Mouse (Mus musculus): ENCODE data around the gene Sirt3. TPM values are rescaled to one million over a fixed set of nuclear protein-coding genes. Genes with fewer than 3 reads are reported as not detected.

The Sirt3 gene
- polyA plus RNA-seq, 1 experiment from 2014 or later = 55.5 TPM

DNA sequence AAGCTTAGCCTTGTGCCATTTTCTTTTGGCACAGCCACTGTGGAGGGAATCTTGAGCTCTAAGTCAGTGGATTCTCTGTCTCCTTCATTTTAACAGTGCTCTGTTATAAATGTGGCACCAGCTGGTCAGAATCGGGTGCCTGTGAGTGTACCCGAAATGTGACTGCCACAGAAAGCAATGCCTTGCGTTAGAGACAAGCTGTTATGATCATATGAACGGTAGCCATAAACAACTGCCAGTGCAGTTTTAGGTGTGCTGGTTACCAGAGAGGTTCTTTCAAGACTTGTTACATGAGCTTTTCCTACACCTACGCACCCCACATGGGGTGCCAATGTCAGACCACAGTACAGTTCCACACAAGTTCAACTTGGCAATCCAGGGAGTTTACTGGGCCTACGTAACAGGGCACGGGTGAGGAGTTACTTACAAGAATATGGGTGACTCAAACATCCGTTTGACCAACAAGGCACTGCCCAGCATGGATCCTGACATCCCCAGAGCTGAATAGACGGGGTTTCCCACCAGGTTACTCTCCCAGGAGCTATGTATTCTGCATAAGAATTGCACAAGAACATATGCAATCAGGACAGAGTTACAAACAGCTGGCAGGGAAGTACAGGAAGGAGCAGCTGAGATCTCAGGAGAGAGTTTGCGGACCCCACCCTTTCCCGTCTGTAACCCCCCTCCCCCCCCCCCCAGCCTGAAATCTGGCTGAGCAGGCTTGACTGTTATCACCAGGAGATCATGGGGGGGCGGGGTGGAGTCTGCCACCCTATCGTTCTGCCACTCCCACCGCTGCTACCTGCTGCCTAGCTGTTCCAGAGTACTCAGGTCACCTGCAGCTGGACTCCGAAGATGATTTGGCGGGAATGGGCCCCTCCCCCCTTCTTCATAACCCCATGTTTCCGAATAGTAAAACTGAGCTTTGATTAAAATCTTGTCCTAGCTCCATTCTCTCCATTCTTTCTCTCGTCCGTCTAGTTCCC, 41.1 kb downstream of the Sirt3 start:
- Histone ChIP-seq H3K9me3 (no peaks in the 10 kb centered on the region), H3K27me3 (replicated peaks) (peaks cover 19% of the 10 kb centered on the region), H3K4me3 (no peak overlapping the region), H3K36me3 (replicated peaks) (no peaks in the 10 kb centered on the region), H3K27ac (no peak overlapping the region), H3K4me1 (no peaks in the 10 kb centered on the region), H3K4me2 (no peak overlapping the region), H3K9ac (no peak overlapping the region)
- no peak for ATAC-seq (replicated peaks)
- 39% methylated on average over 19 of the region's 19 CpGs for WGBS

DNA sequence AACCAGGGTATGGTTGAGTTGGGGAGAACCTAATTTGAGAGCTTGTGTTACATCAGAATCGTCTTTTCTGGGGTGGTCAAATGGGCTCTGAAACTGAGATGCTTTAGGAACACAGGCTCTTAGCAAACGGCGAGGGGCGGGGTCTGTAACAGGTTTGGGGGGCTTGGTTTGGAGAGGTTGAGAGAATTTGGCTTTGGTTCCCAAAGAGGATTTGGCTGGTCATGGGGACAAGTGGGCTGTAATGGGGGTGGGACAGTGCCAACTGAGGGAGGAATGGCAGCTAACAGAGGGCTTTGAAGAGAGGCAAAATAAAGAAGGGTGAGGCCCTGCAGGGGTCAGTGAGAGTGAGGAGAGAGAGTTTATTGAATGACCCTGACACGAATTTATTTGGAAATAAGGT, 42.6 kb downstream of the Sirt3 start:
- Histone ChIP-seq H3K9ac (no peak overlapping the region), H3K9me3 (no peaks in the 10 kb centered on the region), H3K4me2 (no peak overlapping the region), H3K27ac (no peak overlapping the region), H3K4me1 (no peaks in the 10 kb centered on the region), H3K36me3 (replicated peaks) (no peaks in the 10 kb centered on the region), H3K27me3 (replicated peaks) (peaks cover 16% of the 10 kb centered on the region), H3K4me3 (no peak overlapping the region)
- 63% methylated on average over 5 of the region's 5 CpGs for WGBS
- no peak for ATAC-seq (replicated peaks)

DNA sequence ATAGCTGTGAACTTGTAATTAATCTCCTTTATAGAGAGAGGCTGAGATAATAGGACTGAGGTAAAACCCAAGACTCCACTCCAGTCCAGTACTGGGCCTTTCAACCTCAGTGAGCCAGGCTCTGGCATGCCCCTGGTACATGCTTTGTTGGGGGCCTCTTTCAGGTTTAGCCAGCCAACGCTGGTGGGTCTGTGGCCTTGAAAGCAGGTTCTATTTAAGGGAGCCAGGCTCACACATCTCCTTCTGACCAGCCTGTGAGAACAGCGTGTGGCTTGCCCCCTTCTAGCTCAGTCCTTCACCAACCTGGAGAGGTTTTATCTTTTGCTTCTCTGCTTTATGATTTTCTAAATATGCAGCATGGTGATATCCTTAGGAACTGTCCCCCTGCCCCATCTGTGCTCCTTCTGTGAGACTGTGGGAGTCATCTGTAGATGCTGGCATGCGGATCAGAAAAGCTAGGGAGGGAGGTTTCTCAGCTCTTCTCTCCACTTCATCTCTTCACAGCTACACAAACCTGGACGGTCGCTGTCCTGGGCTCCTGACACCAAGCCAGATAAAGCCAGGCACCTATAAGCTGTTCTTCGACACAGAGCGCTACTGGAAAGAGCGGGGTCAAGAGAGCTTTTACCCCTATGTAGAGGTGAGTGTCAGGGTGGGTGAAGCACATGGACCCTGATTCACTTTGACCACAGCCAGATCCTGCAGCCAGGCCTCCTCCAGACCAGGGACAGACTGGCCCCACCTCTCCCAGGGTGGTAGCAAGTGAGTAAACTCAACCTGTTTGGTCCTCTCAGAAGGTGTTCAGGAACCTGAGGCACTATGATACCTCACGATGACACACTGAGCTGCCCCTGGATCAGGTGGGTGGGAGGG, 45.6 kb downstream of the Sirt3 start:
- H3K4me2 ChIP-seq = no peak overlapping the region
- H3K4me3 ChIP-seq = no peak overlapping the region
- H3K27ac ChIP-seq = no peak overlapping the region
- H3K4me1 ChIP-seq = no peaks in the 10 kb centered on the region
- no peaks in the 10 kb centered on the region for H3K9me3 ChIP-seq
- no peak for ATAC-seq (replicated peaks)
- WGBS = 86% methylated on average over 9 of the region's 9 CpGs
- 0 out of 2 replicates have a peak, but pooled peaks cover 7% of the 10 kb centered on the region for H3K27me3 ChIP-seq (replicated peaks)
- H3K36me3 ChIP-seq (replicated peaks) = no peaks in the 10 kb centered on the region
- H3K9ac ChIP-seq = no peak overlapping the region

DNA sequence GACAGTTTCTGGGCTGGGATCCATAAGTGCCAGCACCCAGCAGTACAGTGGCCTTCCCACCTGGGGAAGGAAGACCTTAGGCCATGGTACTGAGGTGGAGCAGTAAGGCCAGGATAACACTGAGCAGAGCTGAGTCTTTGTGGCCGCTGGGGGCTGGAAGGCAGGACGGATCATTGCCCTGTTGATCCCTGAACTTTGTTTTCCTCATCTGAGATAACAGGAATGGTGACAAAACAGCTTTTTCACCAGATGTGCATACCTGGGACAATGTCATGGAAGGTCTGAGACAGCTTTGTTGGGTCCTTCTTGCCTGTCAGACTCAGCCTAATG, 46.4 kb downstream of the Sirt3 start:
- Histone ChIP-seq H3K9me3 (no peaks in the 10 kb centered on the region), H3K27ac (no peak overlapping the region), H3K9ac (no peak overlapping the region), H3K4me2 (no peak overlapping the region), H3K27me3 (replicated peaks) (0 out of 2 replicates have a peak, but pooled peaks cover 3% of the 10 kb centered on the region), H3K4me3 (no peak overlapping the region), H3K4me1 (no peaks in the 10 kb centered on the region), H3K36me3 (replicated peaks) (no peaks in the 10 kb centered on the region)
- 83% methylated on average over 2 of the region's 2 CpGs for WGBS
- ATAC-seq (replicated peaks) = no peak

DNA sequence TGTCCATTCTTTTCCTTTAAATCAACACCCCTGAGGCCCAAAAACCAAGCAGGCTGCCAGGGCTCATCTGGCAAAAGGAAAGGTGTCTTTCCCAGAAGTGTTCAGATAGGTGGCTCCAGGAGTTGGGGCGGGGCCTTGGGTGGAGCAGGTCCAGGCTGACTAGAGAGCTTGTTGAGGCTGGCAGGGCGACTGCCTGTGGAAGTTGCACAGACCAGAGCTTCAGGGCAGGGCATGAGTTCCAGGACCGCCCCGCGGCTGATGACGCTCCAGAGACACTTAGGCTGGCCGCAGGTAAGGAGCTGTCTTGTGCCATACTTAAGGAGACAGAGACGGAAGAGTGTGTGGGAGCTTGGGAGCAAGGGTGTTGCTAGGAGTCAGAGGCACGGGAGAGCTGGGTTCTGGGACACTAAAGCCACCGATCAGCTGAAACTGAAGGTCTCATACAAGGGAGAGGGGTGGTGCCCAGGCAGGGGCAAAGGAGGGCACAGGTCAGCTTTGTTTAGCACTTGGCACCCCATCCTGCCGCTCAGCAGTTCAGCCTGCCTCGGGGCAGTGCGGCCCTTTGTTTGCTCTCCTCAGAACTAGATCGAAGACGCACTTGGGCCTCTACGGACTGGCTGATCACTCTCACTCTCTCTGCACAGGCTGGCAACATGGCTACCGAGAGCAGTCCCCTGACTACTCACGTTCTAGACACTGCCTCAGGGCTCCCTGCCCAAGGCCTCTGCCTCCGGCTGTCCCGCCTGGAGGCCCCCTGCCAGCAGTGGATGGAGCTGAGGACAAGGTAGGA, 46.9 kb downstream of the Sirt3 start, which contains the start of gene Urah:
Gene Urah (plus strand): TSS at position 51 of the 790 bp plus-strand sequence.
- 0 out of 2 replicates have a peak, but pooled peaks cover 3% of the 10 kb centered on the region for H3K27me3 ChIP-seq (replicated peaks)
- H3K4me1 ChIP-seq = no peaks in the 10 kb centered on the region
- no peaks in the 10 kb centered on the region for H3K9me3 ChIP-seq
- H3K4me3 ChIP-seq = no peak within 1 kb of the TSS
- no peaks in the 10 kb centered on the region for H3K36me3 ChIP-seq (replicated peaks)
- H3K4me2 ChIP-seq = no peak within 1 kb of the TSS
- WGBS = 47% methylated on average over 20 of the region's 20 CpGs
- no peak for ATAC-seq (replicated peaks)
- H3K9ac ChIP-seq = no peak within 1 kb of the TSS
- H3K27ac ChIP-seq = no peak within 1 kb of the TSS

DNA sequence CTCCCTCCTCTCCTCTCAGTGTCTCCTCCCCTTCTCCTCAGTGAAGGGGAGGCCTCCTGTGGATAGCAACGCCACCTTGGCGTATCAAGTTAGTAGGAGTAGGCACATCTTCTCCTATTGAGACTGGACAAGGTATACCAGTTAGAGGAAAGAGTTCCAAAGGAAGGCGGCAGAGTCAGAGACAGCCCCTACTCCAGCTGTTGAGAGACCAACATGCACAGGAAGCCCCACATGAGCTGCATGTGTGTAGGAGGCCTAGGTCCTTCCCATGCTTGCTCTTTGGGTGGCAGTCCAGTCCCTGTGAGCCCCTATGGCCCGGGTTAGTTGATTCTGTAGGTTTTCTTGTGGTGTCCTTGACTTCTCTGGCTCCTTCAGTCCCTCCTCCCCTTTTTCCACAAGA, 48.8 kb downstream of the Sirt3 start:
- 88% methylated on average over 4 of the region's 4 CpGs for WGBS
- no peak overlapping the region for H3K4me3 ChIP-seq
- H3K4me2 ChIP-seq = no peak overlapping the region
- H3K9ac ChIP-seq = no peak overlapping the region
- no peaks in the 10 kb centered on the region for H3K36me3 ChIP-seq (replicated peaks)
- no peak for ATAC-seq (replicated peaks)
- H3K4me1 ChIP-seq = no peaks in the 10 kb centered on the region
- no peak overlapping the region for H3K27ac ChIP-seq
- no peaks in the 10 kb centered on the region for H3K9me3 ChIP-seq
- 0 out of 2 replicates have a peak, but pooled peaks cover 3% of the 10 kb centered on the region for H3K27me3 ChIP-seq (replicated peaks)

DNA sequence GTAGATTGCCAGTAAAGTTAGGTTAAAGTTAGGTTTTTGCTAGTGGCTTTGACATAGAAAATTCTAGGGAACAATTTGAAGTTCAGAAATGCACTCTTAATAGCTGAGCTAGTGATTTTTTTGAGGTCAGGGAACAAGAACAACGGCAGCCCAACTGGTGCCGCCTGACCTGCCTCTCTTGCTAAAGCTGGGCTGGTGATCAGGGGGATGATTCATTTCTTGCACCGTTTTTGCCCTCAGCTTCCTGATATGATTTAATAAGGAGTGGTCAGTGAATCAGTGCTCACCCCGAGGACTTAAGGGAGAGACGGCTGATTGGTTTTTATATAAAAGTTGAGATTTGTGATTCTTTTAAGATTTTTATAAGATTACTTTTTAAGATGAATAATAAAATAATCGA, 50.7 kb downstream of the Sirt3 start:
- WGBS = 77% methylated on average over 6 of the region's 6 CpGs
- no peaks in the 10 kb centered on the region for H3K4me1 ChIP-seq
- no peak overlapping the region for H3K4me3 ChIP-seq
- H3K27me3 ChIP-seq (replicated peaks) = no peaks in the 10 kb centered on the region
- H3K27ac ChIP-seq = no peak overlapping the region
- no peaks in the 10 kb centered on the region for H3K36me3 ChIP-seq (replicated peaks)
- ATAC-seq (replicated peaks) = no peak
- no peak overlapping the region for H3K4me2 ChIP-seq
- no peaks in the 10 kb centered on the region for H3K9me3 ChIP-seq
- H3K9ac ChIP-seq = no peak overlapping the region

DNA sequence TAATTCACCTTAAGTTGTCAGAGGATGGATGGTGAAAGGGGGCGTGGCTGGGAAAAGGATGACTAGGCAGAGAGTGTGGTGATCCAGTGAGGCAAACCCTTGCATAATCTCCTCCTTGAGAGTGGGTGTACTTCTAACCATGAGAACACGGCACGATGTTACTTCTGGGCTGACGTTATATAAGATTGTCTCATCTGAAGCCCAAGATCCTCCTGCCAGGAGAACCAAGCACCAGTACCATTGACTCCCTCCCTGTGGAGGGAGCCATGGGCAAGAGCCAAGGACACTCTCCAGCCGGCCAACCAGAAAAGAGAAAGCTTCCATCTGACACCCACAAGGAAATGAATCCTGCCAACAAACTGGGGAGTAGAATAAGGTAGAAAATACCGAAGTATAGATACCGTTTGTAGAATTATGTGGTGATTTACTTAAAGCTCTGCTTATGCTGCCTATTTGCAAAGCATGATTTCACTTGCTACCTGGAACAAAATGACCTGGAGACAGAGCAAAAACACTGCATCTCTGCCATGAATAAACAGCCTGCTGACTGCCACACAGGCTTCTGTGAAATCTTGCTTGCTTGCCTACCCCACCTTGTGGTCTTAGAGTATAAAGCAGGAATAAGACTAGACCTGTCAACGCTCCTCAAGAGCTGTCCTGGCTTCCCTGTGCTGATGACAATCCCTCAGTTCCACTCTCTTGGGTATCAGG, 53.8 kb downstream of the Sirt3 start:
- Histone ChIP-seq H3K9me3 (no peaks in the 10 kb centered on the region), H3K4me1 (no peaks in the 10 kb centered on the region), H3K36me3 (replicated peaks) (no peaks in the 10 kb centered on the region), H3K9ac (0 out of 2 replicates have a peak overlapping the region, but pooled peaks have one; percentile 20), H3K4me3 (no peak overlapping the region), H3K4me2 (0 out of 2 replicates have a peak overlapping the region, but pooled peaks have one; percentile 8), H3K27me3 (replicated peaks) (no peaks in the 10 kb centered on the region), H3K27ac (0 out of 2 replicates have a peak overlapping the region, but pooled peaks have one; percentile 15)
- ATAC-seq (replicated peaks) = no peak
- 35% methylated on average over 8 of the region's 8 CpGs for WGBS

DNA sequence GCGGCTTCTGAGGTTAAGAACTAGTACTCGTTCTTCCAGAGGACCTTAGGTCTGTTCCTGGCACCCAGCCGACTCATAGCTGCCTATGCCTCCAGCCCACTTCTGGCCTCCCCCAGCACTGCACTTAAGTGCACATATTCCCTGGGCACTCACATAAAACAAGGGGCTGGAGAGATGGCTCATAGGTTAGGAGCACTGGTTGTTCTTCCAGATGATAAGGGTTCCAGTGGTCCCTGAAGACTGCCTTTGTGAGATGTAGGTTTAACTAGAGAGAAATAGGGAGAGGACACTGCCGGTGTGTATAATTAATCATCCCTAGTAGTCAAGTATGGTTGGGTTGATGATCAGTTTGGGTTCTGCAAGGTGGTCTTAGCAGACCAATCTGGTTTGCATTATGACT, 59.4 kb downstream of the Sirt3 start:
- H3K4me1 ChIP-seq = peaks cover 13% of the 10 kb centered on the region
- ATAC-seq (replicated peaks) = no peak
- no peak overlapping the region for H3K9ac ChIP-seq
- WGBS = 91% methylated on average over 4 of the region's 4 CpGs
- H3K4me3 ChIP-seq = no peak overlapping the region
- no peak overlapping the region for H3K27ac ChIP-seq
- H3K27me3 ChIP-seq (replicated peaks) = no peaks in the 10 kb centered on the region
- H3K9me3 ChIP-seq = no peaks in the 10 kb centered on the region
- no peak overlapping the region for H3K4me2 ChIP-seq
- peaks cover 3% of the 10 kb centered on the region; the same call in 1 of the 2 replicates for H3K36me3 ChIP-seq (replicated peaks)

DNA sequence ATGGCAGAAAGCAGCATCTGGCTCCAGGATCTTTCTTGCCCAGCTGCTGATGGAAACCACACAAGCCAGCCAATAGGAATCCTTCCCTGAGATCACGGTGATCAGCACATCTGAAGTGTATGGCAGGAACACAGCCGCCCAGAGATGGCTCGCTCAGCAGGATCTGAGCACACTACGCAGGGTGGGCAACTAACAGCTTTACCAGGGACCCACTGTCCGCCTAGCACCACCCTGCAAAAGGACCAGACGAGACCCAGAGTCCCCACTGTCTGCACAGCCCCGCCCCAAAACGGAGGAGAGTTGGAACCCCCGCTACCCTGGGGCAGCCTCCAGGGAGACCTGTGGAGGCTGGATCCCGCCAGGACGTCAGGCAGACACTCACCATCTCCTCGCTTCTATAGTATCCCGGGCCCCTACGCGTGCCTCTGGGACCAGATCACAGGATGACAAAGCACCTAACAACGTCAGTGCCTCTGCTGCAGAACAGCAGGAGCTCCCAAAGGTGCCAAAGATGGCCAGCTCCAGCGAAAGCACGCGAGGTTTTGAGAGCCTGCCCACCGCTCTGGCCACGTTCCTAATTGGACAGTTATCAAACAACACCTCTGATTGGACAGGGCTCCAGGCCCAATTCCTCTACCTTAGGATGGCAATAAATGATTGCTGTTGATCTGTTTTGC, 60.3 kb downstream of the Sirt3 start, which contains the start of gene Zfp941:
Gene Zfp941 (minus strand): TSS at position 526 of the 677 bp plus-strand sequence.
- H3K4me2 ChIP-seq = peak within 1 kb of the TSS; percentile 59
- no peaks in the 10 kb centered on the region for H3K27me3 ChIP-seq (replicated peaks)
- no peaks in the 10 kb centered on the region for H3K9me3 ChIP-seq
- peak within 1 kb of the TSS; percentile 94 for H3K27ac ChIP-seq
- ATAC-seq (replicated peaks) = peak; percentile 94
- H3K4me1 ChIP-seq = peaks cover 22% of the 10 kb centered on the region
- WGBS = 2% methylated on average over 21 of the region's 21 CpGs
- peak within 1 kb of the TSS; percentile 72 for H3K9ac ChIP-seq
- H3K4me3 ChIP-seq = peak within 1 kb of the TSS; percentile 77
- peaks cover 3% of the 10 kb centered on the region; the same call in 1 of the 2 replicates for H3K36me3 ChIP-seq (replicated peaks)

DNA sequence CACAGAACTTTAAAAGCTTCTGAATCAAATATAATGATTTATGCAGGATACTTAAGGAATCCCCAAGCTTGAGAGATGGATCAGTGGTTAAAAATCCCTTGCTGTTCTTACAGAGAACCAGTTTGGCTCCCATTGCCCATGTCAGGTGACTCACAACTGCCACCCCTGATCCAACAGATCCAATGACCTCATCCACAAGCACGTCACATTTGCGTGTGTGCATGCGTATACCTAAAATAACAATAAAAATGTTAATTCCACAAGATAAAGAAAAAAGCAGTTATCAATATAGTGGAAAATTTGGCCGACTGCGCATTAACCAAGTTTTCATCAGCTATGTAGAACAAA, 60.8 kb downstream of the Sirt3 start:
- peak overlapping the region; percentile 94 for H3K27ac ChIP-seq
- 36% methylated on average over 5 of the region's 5 CpGs for WGBS
- no peaks in the 10 kb centered on the region for H3K27me3 ChIP-seq (replicated peaks)
- H3K9ac ChIP-seq = peak overlapping the region; percentile 72
- H3K4me1 ChIP-seq = peaks cover 22% of the 10 kb centered on the region
- no peaks in the 10 kb centered on the region for H3K9me3 ChIP-seq
- H3K4me2 ChIP-seq = peak overlapping the region; percentile 59
- peaks cover 3% of the 10 kb centered on the region; the same call in 1 of the 2 replicates for H3K36me3 ChIP-seq (replicated peaks)
- H3K4me3 ChIP-seq = peak overlapping the region; percentile 77
- ATAC-seq (replicated peaks) = peak; percentile 73

All from midbrain, embryonic 15.5 days (tissue).